Mouse (Mus musculus) inflammation-experienced regulatory T-cells, adult 6 months (primary cell): Measurements from ENCODE around the gene Dzank1. TPM values are rescaled to one million over a fixed set of nuclear protein-coding genes. Genes with fewer than 3 reads are reported as not detected.

Experiments used
- ATAC-seq: one replicate; pipeline ENCODE4 v1.8.0; 2017
- polyA plus RNA-seq, 3 experiments: library from polyadenylated mRNA; unstranded; fragments of 100-300 nt; shearing (Covaris generic); gene quantifications; one replicate each; pipeline ENCODE4 v1.2.1; 2017

Dzank1 gene
- polyA plus RNA-seq, 3 experiments from 2014 or later: 0.08 to 1.0 TPM; not detected in 1

- ATAC-seq: no peak
Measured at GRCm38 (mm10) chr2:144465876-144466575, 61.2 kb downstream of the Dzank1 start.

DNA sequence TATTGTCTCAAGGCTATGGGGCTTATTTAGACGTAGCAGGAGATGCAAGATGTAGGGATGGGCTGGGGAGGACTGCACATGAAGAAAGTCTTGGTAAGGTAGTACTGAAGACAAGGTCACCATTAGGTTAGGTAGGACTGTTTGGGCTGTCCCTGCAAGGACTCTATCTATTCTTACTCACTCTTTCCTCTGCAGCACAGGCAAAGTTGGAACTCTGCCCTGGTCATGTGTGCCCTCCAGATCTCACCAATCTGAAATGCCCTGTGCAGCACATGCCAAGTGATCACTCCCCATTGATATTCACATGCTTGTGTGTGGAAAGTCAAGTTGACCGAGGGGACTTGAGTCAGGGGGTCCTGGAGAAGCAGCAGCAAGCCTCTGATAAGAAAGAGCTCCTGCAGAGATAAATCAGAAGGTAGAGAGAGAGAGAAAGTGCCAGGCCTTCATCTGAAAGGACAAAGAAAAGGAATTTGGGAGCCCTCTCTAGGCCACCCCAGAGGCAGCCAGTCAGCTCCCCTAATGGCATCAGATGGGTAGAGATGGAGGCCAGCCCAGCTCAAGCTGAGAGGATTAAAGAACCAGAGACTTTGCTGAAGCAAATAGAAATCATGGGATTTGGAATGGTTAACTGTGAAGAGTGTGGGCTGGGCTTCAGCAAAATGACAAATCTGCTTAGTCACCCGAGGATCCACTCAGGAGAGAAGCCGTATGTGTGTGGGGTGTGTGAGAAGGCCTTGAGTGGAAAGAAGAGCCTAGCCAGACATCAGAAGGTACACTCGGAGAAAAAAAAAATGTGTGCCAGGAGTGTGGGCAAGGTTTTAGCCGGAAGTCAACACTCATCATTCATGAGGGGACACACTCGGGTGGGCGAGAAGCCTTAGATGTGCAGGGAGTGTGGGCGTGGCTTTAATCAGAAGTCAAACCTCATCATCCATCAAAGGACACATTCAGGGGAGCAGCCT, 62.1 kb downstream of the Dzank1 start:
- ATAC-seq: no peak

GRCm38 (mm10) chr2:144464182-144464581, 63.0 kb downstream of the Dzank1 start:
- ATAC-seq: no peak

DNA sequence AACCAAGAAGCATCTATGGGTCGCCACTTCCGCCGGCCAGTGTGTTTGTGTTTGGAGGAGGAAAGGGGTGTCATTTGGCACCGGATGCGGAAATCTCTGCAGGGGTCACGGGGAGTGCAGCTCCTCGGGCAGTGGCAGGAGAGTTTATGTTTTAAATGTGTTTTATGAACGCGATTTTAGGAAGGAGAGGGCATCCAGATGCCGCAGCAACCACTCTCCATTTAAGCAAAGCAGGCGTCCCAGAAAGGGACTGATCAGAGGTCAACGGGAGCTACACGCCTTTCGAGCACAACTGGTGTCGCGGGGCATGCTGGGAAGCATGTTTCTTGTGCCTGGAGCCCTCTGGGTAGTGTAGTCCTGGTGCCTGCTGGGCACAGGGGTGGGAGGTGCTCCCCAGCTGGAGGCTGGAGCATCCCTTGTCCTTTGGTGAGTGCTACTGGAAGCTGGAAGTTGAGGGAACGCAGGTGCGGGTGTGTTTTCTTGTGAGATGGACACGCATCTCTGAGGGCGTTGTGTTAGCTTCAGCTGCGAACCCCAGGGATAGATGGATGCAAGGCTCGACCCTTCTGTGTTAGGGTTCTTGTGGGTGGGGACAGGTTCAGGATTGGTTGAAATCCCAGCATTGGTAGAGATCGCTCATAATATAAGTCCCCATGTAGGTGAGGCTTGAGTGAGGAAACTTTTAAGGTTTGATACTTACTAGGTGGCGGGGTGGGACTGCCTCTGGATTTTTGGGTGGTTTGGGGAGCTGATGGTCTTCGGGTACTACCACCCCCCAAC, 68.0 kb downstream of the Dzank1 start:
- ATAC-seq: peak; percentile 89

DNA sequence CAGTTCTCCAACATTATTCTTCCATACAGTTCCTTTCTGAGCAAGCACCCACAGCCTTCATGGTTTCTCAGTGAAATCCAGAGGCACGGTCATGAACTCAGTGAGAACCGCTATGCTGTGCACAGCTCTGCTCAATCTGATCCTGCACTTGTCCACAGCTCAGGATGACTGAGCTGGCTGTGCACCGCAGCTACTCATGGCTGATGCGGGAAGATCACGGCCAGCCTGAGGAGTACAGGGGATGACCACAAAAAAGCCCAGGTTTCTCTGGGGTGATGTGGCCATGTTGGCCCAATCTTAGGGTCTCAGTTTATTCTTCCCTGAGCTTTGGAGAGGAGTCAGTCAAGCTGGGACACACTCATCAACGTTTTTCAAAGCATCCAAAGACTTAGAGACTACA, 68.9 kb downstream of the Dzank1 start:
- ATAC-seq: no peak

DNA sequence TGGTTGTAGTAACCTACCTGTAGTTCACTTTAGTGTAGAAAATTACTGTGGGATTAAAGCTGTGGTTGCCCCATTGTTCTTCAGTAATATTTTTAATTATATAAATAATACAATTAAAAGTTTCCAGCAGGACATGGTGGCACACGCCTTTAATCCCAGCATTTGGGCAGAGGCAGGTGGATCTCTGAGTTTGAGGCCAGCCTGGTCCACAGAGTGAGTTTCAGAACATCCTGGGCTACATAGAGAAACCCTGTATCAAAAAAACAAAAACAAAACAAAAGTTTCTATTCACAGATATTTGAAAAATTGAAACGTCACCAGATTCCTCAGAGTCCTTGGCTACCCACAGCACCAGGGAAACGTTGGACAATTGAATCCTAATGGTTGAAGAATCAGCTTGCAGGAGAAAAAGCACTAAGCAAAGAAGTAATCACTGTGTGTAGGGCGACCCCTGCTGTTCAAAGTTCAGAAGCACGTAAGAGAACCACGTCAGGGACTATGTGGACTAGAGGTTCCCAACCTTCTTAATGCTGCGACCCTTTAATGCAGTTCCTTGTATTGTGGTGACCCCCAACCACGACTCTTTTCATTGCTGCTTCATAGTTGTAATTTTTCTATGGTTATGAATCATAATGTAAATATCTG, 74.7 kb downstream of the Dzank1 start:
- ATAC-seq: peak; percentile 88

- no peak for ATAC-seq
Measured at GRCm38 (mm10) chr2:144450378-144450777, 76.8 kb downstream of the Dzank1 start.

DNA sequence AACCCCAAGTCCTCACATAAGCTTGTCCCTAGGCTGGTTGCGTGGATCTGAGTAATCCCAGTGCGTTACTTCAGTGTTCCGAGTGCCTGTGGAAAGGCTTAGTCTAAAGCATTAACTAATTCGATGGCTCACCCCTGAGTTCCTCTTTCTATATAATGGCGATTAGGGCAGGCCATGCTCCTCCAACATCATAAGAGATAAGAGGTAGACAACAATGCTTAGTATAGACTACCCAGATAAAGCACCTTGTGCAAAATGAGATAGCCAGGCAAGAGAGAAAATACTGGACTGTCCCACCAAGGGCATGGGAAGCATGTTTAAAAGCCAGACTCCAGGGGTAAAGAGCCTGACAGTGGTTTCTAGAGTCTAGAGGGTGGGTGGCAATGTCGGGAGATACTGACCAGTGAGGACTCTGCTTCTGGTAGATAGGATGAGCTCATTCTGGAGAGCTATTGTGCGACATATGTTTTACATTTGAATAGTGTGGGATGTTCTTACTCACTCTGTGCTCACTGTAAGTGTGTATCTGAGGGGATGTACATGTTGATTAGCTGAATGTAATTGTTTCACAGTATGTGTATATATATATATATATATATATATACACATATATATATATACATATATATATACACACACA, 80.7 kb downstream of the Dzank1 start:
- ATAC-seq: no peak

DNA sequence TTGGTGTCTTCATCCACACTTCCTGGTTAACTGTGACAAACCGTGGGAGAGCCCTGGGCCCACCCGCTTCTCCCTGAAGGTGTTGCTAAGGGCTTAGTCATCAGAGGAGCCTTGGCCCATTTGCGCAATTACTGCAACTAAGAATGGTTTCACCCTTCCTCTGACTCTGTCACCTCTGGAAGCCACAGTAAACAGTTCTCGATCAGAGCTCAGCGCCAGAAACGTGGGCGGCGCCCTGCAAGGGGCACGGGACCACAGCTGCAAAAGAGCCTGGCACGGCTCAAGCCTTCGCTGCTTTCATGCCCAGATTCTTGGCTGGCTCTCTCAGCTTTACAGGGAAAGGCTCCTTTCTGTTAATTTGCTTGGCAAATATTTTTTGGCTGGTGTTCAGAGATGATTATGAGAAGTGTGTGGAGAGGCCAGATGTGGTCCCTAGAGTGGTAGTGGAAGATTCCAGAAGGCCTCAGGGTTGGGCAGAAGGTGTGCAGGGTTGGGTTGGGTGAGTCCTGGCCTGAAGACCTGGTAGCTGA, 85.8 kb downstream of the Dzank1 start:
- ATAC-seq: no peak

GRCm38 (mm10) chr2:144439191-144439700, 88.0 kb downstream of the Dzank1 start:
- no peak for ATAC-seq

DNA sequence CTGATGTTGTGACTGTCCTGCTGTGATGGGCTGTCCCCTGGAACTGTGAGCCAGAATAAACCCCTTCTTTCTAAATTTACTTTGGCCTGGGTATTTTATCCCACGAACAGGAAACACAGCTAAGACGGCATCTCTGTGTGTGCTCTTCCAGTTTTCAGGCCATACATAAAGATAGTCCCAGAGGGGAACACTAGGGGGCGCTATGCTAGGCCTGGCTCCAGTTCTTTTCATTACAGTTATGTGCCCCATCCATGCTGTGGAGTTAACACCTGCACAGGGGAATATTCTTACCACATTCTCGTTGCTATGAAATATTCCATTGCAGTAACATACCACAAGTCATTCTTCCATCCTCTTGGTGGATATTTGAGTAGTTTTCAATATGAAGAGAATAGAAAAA, 88.8 kb downstream of the Dzank1 start:
- no peak for ATAC-seq

DNA sequence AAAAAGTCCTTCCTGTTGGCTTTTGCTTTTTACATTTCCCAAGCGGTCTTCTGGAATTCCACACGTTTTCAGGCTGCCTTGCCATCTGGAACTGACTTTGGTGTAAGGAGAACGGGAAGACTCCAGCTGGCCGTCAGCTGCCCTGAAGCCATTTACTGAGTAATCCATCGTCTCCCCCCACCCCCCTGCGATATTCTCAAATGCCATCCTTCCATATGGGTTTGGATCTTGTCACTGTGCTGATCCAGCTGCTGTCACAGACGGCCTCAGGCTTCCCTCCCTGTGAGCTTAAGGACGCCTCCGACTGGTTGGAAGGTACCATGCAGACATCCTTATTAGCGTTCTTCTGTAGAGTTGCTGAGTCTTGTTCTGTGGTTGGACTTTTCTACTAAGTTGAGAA, 91.5 kb downstream of the Dzank1 start:
- ATAC-seq: no peak

DNA sequence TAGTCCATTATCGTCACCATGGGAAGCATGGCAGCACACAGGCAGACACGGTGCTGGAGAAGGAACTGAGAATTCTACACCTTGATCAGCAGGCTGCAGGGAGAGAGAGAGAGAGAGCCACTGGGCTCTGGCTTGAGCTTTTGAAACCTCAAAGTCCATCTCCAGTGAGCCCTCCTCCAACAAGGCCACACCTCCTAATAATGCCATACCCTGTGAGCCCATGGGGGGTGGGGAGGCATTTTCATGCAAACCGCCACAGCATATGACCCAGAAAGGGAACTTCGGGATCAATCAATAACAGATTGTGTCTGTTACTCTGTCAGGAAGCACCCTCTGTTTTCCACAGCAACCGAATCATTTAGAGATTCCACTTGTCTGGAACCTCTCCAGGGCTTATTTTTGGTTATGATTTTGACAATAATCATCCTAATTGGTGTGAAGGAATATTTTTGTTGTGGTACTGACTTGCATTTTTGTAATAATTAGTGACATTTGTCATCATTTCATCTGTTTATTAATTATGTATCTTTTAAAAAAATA, 95.9 kb downstream of the Dzank1 start:
- no peak for ATAC-seq

DNA sequence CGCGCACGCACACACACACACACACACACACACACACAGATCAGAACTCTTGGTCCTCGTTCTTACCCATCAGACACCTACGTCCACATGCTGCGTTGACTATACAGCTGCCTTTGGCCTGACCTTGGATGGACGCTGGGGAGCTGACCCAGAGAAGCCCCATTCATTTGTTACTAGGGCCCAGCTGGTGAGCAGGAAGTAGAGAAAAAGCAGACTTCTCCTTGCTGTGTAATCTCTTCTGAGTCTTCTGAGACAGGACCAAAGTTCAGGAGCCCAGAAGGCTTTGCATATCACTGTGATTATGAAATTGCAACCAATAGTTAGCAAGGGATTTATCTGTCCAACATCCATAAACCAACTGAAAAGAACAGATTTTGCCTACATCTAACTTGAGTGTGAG, 98.0 kb downstream of the Dzank1 start:
- no peak for ATAC-seq

- no peak for ATAC-seq
Measured at GRCm38 (mm10) chr2:144428659-144429058, 98.6 kb downstream of the Dzank1 start.

GRCm38 (mm10) chr2:144427852-144428251, 99.4 kb downstream of the Dzank1 start:
- ATAC-seq: no peak

GRCm38 (mm10) chr2:144425761-144426160, 101.5 kb downstream of the Dzank1 start:
- no peak for ATAC-seq

GRCm38 (mm10) chr2:144422094-144422675, 105.0 kb downstream of the Dzank1 start:
- no peak for ATAC-seq
